Mouse (Mus musculus): ENCODE data around the gene Snrpd3. TPM values are rescaled to one million over a fixed set of nuclear protein-coding genes. Genes with fewer than 3 reads are reported as not detected.
"Not testable (repeated sequence)": the region's sequence is repeated elsewhere in the genome, so short reads cannot be mapped to it uniquely, and the experiment has no call there.

The Snrpd3 gene
- polyA plus RNA-seq, 1 experiment from 2014 or later, result 168 TPM

- no peak overlapping the region for H3K27ac ChIP-seq (replicated peaks)
- no peak overlapping the region for H3K9ac ChIP-seq
Observed at GRCm38 (mm10) chr10:75501641-75502040, 15.7 kb upstream of the Snrpd3 start.

GRCm38 (mm10) chr10:75503692-75504091, 13.7 kb upstream of the Snrpd3 start:
- Histone ChIP-seq H3K4me2 (replicated peaks) (no peak overlapping the region), H3K9ac (no peak overlapping the region), H3K4me3 (replicated peaks) (no peak overlapping the region), H3K27me3 (no peaks in the 10 kb centered on the region), H3K9me3 (replicated peaks) (no peaks in the 10 kb centered on the region), H3K36me3 (peaks cover 27% of the 10 kb centered on the region), H3K27ac (replicated peaks) (no peak overlapping the region), H3K4me1 (no peaks in the 10 kb centered on the region)
- ATAC-seq (ENCODE audit: insufficient number of reproducible peaks, low FRiP score, low TSS enrichment, low read depth), result no peak
- WGBS, result 90% methylated on average over 7 of the region's 7 CpGs

More at GRCm38 (mm10) chr10:75501641-75502040, 15.7 kb upstream of the Snrpd3 start:
- no peaks in the 10 kb centered on the region for H3K9me3 ChIP-seq (replicated peaks)
- peaks cover 6% of the 10 kb centered on the region; the same call in 1 of the 2 replicates for H3K36me3 ChIP-seq
- no peaks in the 10 kb centered on the region for H3K27me3 ChIP-seq
- no peak overlapping the region for H3K4me2 ChIP-seq (replicated peaks)
- WGBS, result 80% methylated on average over 1 of the region's 1 CpGs
- no peak for ATAC-seq (ENCODE audit: insufficient number of reproducible peaks, low FRiP score, low TSS enrichment, low read depth)
- no peak overlapping the region for H3K4me3 ChIP-seq (replicated peaks)
- H3K4me1 ChIP-seq, result no peaks in the 10 kb centered on the region

GRCm38 (mm10) chr10:75504234-75505129, 12.9 kb upstream of the Snrpd3 start:
- Histone ChIP-seq H3K27me3 (no peaks in the 10 kb centered on the region), H3K4me1 (no peaks in the 10 kb centered on the region), H3K9me3 (replicated peaks) (no peaks in the 10 kb centered on the region), H3K27ac (replicated peaks) (no peak overlapping the region), H3K36me3 (peaks cover 35% of the 10 kb centered on the region), H3K4me2 (replicated peaks) (no peak overlapping the region), H3K4me3 (replicated peaks) (no peak overlapping the region), H3K9ac (no peak overlapping the region)
- ATAC-seq (ENCODE audit: insufficient number of reproducible peaks, low FRiP score, low TSS enrichment, low read depth), result no peak
- 77% methylated on average over 8 of the region's 8 CpGs for WGBS

GRCm38 (mm10) chr10:75505130-75505495, 12.2 kb upstream of the Snrpd3 start:
- no peak for ATAC-seq (ENCODE audit: insufficient number of reproducible peaks, low FRiP score, low TSS enrichment, low read depth)
- Histone ChIP-seq H3K27me3 (no peaks in the 10 kb centered on the region), H3K4me2 (replicated peaks) (no peak overlapping the region), H3K9ac (no peak overlapping the region), H3K4me3 (replicated peaks) (no peak overlapping the region), H3K4me1 (no peaks in the 10 kb centered on the region), H3K36me3 (peaks cover 41% of the 10 kb centered on the region), H3K9me3 (replicated peaks) (no peaks in the 10 kb centered on the region), H3K27ac (replicated peaks) (no peak overlapping the region)
- 82% methylated on average over 3 of the region's 3 CpGs for WGBS

- H3K27me3 ChIP-seq; ATAC-seq (ENCODE audit: insufficient number of reproducible peaks, low FRiP score, low TSS enrichment, low read depth); H3K4me2 ChIP-seq (replicated peaks); H3K27ac ChIP-seq (replicated peaks); H3K9ac ChIP-seq; H3K4me3 ChIP-seq (replicated peaks); H3K9me3 ChIP-seq (replicated peaks); H3K4me1 ChIP-seq: not testable (repeated sequence)
- 86% methylated on average over 3 of the region's 3 CpGs for WGBS
- H3K36me3 ChIP-seq, result peaks cover 49% of the 10 kb centered on the region
Observed at GRCm38 (mm10) chr10:75505928-75506327, 11.4 kb upstream of the Snrpd3 start.

- 88% methylated on average over 7 of the region's 7 CpGs for WGBS
- no peak overlapping the region for H3K4me2 ChIP-seq (replicated peaks)
- no peak for ATAC-seq (ENCODE audit: insufficient number of reproducible peaks, low FRiP score, low TSS enrichment, low read depth)
- H3K36me3 ChIP-seq, result peaks cover 66% of the 10 kb centered on the region
- H3K9me3 ChIP-seq (replicated peaks), result no peaks in the 10 kb centered on the region
- H3K4me3 ChIP-seq (replicated peaks), result no peak overlapping the region
- no peaks in the 10 kb centered on the region for H3K27me3 ChIP-seq
- no peak overlapping the region for H3K9ac ChIP-seq
- H3K4me1 ChIP-seq, result peaks cover 4% of the 10 kb centered on the region; the same call in 1 of the 2 replicates
- H3K27ac ChIP-seq (replicated peaks), result no peak overlapping the region
Observed at GRCm38 (mm10) chr10:75510446-75510845, 6.9 kb upstream of the Snrpd3 start.

GRCm38 (mm10) chr10:75511060-75511459, 6.3 kb upstream of the Snrpd3 start:
- 78% methylated on average over 9 of the region's 9 CpGs for WGBS
- peaks cover 10% of the 10 kb centered on the region for H3K4me1 ChIP-seq
- ATAC-seq (ENCODE audit: insufficient number of reproducible peaks, low FRiP score, low TSS enrichment, low read depth), result no peak

GRCm38 (mm10) chr10:75511897-75512296, 5.5 kb upstream of the Snrpd3 start:
- WGBS, result 91% methylated on average over 7 of the region's 7 CpGs
- Histone ChIP-seq H3K4me3 (replicated peaks) (no peak overlapping the region), H3K9me3 (replicated peaks) (no peaks in the 10 kb centered on the region), H3K4me1 (peaks cover 16% of the 10 kb centered on the region), H3K9ac (no peak overlapping the region), H3K4me2 (replicated peaks) (no peak overlapping the region), H3K27me3 (no peaks in the 10 kb centered on the region), H3K36me3 (peaks cover 57% of the 10 kb centered on the region), H3K27ac (replicated peaks) (no peak overlapping the region)
- no peak for ATAC-seq (ENCODE audit: insufficient number of reproducible peaks, low FRiP score, low TSS enrichment, low read depth)

More at GRCm38 (mm10) chr10:75511060-75511459, 6.3 kb upstream of the Snrpd3 start:
- H3K4me3 ChIP-seq (replicated peaks), result no peak overlapping the region
- H3K27me3 ChIP-seq, result no peaks in the 10 kb centered on the region
- no peak overlapping the region for H3K9ac ChIP-seq
- peaks cover 66% of the 10 kb centered on the region for H3K36me3 ChIP-seq
- H3K27ac ChIP-seq (replicated peaks), result no peak overlapping the region
- H3K9me3 ChIP-seq (replicated peaks), result no peaks in the 10 kb centered on the region
- no peak overlapping the region for H3K4me2 ChIP-seq (replicated peaks)

GRCm38 (mm10) chr10:75512796-75513195, 4.6 kb upstream of the Snrpd3 start:
- 82% methylated on average over 7 of the region's 7 CpGs for WGBS
- H3K27ac ChIP-seq (replicated peaks), result no peak overlapping the region

GRCm38 (mm10) chr10:75513306-75514067, 3.9 kb upstream of the Snrpd3 start:
- no peak overlapping the region for H3K4me3 ChIP-seq (replicated peaks)
- H3K4me1 ChIP-seq, result peaks cover 17% of the 10 kb centered on the region
- no peaks in the 10 kb centered on the region for H3K27me3 ChIP-seq
- no peak overlapping the region for H3K27ac ChIP-seq (replicated peaks)
- H3K36me3 ChIP-seq, result peaks cover 41% of the 10 kb centered on the region
- no peak overlapping the region for H3K9ac ChIP-seq
- WGBS, result 91% methylated on average over 8 of the region's 8 CpGs
- H3K4me2 ChIP-seq (replicated peaks), result no peak overlapping the region
- no peak for ATAC-seq (ENCODE audit: insufficient number of reproducible peaks, low FRiP score, low TSS enrichment, low read depth)
- no peaks in the 10 kb centered on the region for H3K9me3 ChIP-seq (replicated peaks)

More at GRCm38 (mm10) chr10:75512796-75513195, 4.6 kb upstream of the Snrpd3 start:
- no peak for ATAC-seq (ENCODE audit: insufficient number of reproducible peaks, low FRiP score, low TSS enrichment, low read depth)
- Histone ChIP-seq H3K36me3 (peaks cover 48% of the 10 kb centered on the region), H3K4me2 (replicated peaks) (no peak overlapping the region), H3K27me3 (no peaks in the 10 kb centered on the region), H3K4me3 (replicated peaks) (no peak overlapping the region), H3K9ac (no peak overlapping the region), H3K9me3 (replicated peaks) (no peaks in the 10 kb centered on the region), H3K4me1 (peaks cover 16% of the 10 kb centered on the region)

GRCm38 (mm10) chr10:75514361-75514760, 3.0 kb upstream of the Snrpd3 start:
- Histone ChIP-seq H3K9ac (no peak overlapping the region), H3K4me1 (peaks cover 25% of the 10 kb centered on the region), H3K36me3 (peaks cover 32% of the 10 kb centered on the region), H3K4me3 (replicated peaks) (no peak overlapping the region), H3K27ac (replicated peaks) (no peak overlapping the region), H3K9me3 (replicated peaks) (no peaks in the 10 kb centered on the region), H3K27me3 (no peaks in the 10 kb centered on the region), H3K4me2 (replicated peaks) (no peak overlapping the region)
- 65% methylated on average over 7 of the region's 7 CpGs for WGBS
- no peak for ATAC-seq (ENCODE audit: insufficient number of reproducible peaks, low FRiP score, low TSS enrichment, low read depth)

Measured in embryonic facial prominence, embryonic 15.5 days (tissue).